Mouse (Mus musculus): ENCODE data around the gene Runx3. TPM values are rescaled to one million over a fixed set of nuclear protein-coding genes. Genes with fewer than 3 reads are reported as not detected.

Gene Runx3
- polyA plus RNA-seq, 1 experiment from 2014 or later, result 0.54 TPM

DNA sequence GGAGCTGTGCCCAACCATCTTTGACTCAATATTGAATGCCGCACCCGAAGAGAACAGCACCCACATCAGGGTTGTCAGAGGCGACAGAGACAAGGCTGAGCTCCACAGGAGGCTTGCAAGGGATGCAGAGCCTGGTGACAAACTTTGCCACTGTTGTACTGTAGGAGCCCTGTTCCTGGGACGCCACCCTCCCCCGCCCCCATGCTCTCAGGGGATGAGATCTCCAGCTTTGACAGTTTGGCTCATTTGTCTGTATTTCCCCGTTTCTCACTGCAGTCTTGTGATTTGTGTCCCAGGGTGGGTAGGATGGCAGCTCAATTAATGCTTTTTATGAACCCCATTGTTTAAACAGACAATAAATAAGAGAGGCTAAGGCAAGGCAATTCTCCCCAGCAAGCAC is 14.9 kb downstream of the Runx3 start:
- peaks cover 22% of the 10 kb centered on the region for H3K27me3 ChIP-seq (ENCODE audit: control insufficient read depth, insufficient read depth, low read length)
- H3K4me3 ChIP-seq (replicated peaks; ENCODE audit: low read length), result no peak overlapping the region
- H3K4me1 ChIP-seq (ENCODE audit: control insufficient read depth, insufficient read depth, low read length), result no peaks in the 10 kb centered on the region
- no peaks in the 10 kb centered on the region for H3K36me3 ChIP-seq (ENCODE audit: control insufficient read depth, insufficient read depth, low read length)
- no peak overlapping the region for H3K27ac ChIP-seq (ENCODE audit: low read length)
- no peak overlapping the region for H3K9ac ChIP-seq (ENCODE audit: low read length)
- WGBS, result 72% methylated on average over 6 of the region's 6 CpGs
- no peaks in the 10 kb centered on the region for H3K9me3 ChIP-seq (replicated peaks; ENCODE audit: control insufficient read depth, low read length)
- no peak for ATAC-seq (ENCODE audit: insufficient read depth, low FRiP score)
- H3K4me2 ChIP-seq (ENCODE audit: low read depth, low read length), result no peak overlapping the region

- Histone ChIP-seq H3K9ac (ENCODE audit: low read length) (no peak overlapping the region; the same call in 1 of the 2 replicates), H3K36me3 (ENCODE audit: control insufficient read depth, insufficient read depth, low read length) (no peaks in the 10 kb centered on the region), H3K27me3 (ENCODE audit: control insufficient read depth, insufficient read depth, low read length) (peaks cover 30% of the 10 kb centered on the region), H3K9me3 (replicated peaks; ENCODE audit: control insufficient read depth, low read length) (no peaks in the 10 kb centered on the region), H3K4me3 (replicated peaks; ENCODE audit: low read length) (no peak overlapping the region), H3K4me1 (ENCODE audit: control insufficient read depth, insufficient read depth, low read length) (peaks cover 4% of the 10 kb centered on the region; the same call in 1 of the 2 replicates), H3K27ac (ENCODE audit: low read length) (no peak overlapping the region), H3K4me2 (ENCODE audit: low read depth, low read length) (no peak overlapping the region)
- no peak for ATAC-seq (ENCODE audit: insufficient read depth, low FRiP score)
- 64% methylated on average over 8 of the region's 8 CpGs for WGBS
Observed at GRCm38 (mm10) chr4:135136202-135136601, 15.8 kb downstream of the Runx3 start.

DNA sequence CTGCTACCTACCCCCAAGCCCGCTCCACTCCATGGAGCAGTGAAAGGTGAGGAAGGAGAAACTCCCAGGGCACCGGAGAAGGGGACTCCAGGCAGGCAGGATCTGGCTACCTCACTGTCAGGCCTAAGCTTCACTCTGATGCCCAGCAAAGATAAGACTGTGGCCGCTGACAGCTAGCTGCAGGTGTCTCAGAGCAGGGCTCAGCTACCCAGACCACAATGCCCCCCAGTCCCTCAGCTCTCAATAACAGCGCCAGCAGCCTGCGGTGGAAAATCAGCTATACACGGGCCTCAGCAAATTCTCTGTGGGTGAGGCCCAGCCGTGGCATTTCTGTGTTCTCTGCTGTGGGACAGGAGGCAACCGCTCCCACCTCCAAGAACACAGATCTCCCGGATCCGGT is 16.2 kb downstream of the Runx3 start:
- no peak overlapping the region for H3K27ac ChIP-seq (ENCODE audit: low read length)
- H3K27me3 ChIP-seq (ENCODE audit: control insufficient read depth, insufficient read depth, low read length), result peaks cover 34% of the 10 kb centered on the region
- 63% methylated on average over 10 of the region's 10 CpGs for WGBS
- H3K4me1 ChIP-seq (ENCODE audit: control insufficient read depth, insufficient read depth, low read length), result peaks cover 4% of the 10 kb centered on the region; the same call in 1 of the 2 replicates
- H3K9me3 ChIP-seq (replicated peaks; ENCODE audit: control insufficient read depth, low read length), result no peaks in the 10 kb centered on the region
- no peak for ATAC-seq (ENCODE audit: insufficient read depth, low FRiP score)
- no peak overlapping the region for H3K9ac ChIP-seq (ENCODE audit: low read length)
- no peak overlapping the region for H3K4me3 ChIP-seq (replicated peaks; ENCODE audit: low read length)
- no peak overlapping the region for H3K4me2 ChIP-seq (ENCODE audit: low read depth, low read length)
- no peaks in the 10 kb centered on the region for H3K36me3 ChIP-seq (ENCODE audit: control insufficient read depth, insufficient read depth, low read length)

DNA sequence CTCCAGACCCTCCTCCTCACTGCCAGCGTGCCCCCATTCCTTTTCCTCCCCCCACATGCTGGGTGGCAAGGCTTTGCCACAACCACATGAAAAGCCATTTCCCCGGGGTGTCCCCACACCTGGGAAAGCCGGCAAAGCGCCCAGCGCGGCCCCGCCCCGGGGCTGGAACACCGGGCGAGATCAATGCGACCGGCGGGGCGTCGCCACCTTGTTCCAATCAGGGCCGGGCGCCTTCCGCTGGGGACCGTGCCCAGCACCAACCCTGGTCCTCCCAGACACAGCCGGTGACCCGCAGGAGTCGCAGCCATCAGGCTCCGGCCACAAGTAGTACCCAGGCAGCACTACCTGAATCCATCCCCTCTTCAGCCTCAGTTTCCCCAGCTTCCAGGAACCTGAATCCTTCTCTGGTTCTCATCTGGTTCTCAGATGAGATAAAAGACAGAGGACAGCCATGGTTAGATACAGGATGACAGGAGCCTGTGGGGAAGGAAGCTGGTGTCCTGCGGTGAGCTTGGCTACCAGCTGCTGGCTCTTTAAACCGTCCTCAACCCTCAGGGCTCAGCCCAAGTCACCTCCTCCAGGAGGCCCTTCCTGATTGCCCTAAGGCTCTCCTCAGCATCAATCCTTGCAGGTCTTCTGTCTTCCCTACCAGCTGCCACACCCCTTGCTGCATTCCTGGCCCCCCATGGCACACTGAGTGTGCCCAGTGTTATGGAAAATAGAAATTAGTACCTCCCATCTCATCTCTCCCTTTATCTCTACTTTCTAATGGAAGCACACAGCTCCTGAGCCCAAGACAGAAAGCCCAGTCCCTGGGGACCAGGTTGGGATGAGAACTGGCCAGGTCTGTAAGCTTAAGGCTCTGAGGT is 20.4 kb downstream of the Runx3 start:
- Histone ChIP-seq H3K4me3 (replicated peaks; ENCODE audit: low read length) (no peak overlapping the region; the same call in 1 of the 2 replicates), H3K4me2 (ENCODE audit: low read depth, low read length) (peak overlapping the region; percentile 30; the same call in 1 of the 2 replicates), H3K27ac (ENCODE audit: low read length) (no peak overlapping the region), H3K27me3 (ENCODE audit: control insufficient read depth, insufficient read depth, low read length) (peaks cover 47% of the 10 kb centered on the region), H3K9me3 (replicated peaks; ENCODE audit: control insufficient read depth, low read length) (no peaks in the 10 kb centered on the region), H3K9ac (ENCODE audit: low read length) (peak overlapping the region; percentile 41), H3K4me1 (ENCODE audit: control insufficient read depth, insufficient read depth, low read length) (peaks cover 4% of the 10 kb centered on the region; the same call in 1 of the 2 replicates), H3K36me3 (ENCODE audit: control insufficient read depth, insufficient read depth, low read length) (no peaks in the 10 kb centered on the region)
- ATAC-seq (ENCODE audit: insufficient read depth, low FRiP score), result no peak
- 3% methylated on average over 25 of the region's 25 CpGs for WGBS

DNA sequence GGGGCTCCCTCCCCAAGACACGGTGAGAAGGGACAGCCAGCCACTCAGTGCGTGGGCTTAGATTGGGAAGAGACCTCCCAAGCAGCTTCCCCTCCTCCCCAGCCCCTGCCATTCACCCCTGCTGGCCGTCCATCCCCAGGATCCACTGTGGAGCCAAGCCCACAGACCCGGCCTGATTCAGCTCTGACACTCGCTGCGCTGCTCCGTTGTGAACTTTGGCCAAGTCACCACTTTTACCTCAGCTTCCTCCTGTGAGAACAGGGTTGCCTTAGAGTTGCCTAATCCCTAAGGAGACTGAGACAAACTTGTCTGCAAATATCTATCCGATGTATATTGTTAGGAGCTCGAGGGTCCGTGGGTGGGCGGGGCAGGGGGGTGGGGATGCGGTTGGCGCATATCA is 21.3 kb downstream of the Runx3 start:
- Histone ChIP-seq H3K9me3 (replicated peaks; ENCODE audit: control insufficient read depth, low read length) (no peaks in the 10 kb centered on the region), H3K9ac (ENCODE audit: low read length) (no peak overlapping the region), H3K27me3 (ENCODE audit: control insufficient read depth, insufficient read depth, low read length) (peaks cover 50% of the 10 kb centered on the region), H3K4me1 (ENCODE audit: control insufficient read depth, insufficient read depth, low read length) (peaks cover 8% of the 10 kb centered on the region; the same call in 1 of the 2 replicates), H3K4me3 (replicated peaks; ENCODE audit: low read length) (no peak overlapping the region), H3K27ac (ENCODE audit: low read length) (no peak overlapping the region), H3K36me3 (ENCODE audit: control insufficient read depth, insufficient read depth, low read length) (no peaks in the 10 kb centered on the region), H3K4me2 (ENCODE audit: low read depth, low read length) (no peak overlapping the region)
- 4% methylated on average over 13 of the region's 13 CpGs for WGBS
- ATAC-seq (ENCODE audit: insufficient read depth, low FRiP score), result no peak

DNA sequence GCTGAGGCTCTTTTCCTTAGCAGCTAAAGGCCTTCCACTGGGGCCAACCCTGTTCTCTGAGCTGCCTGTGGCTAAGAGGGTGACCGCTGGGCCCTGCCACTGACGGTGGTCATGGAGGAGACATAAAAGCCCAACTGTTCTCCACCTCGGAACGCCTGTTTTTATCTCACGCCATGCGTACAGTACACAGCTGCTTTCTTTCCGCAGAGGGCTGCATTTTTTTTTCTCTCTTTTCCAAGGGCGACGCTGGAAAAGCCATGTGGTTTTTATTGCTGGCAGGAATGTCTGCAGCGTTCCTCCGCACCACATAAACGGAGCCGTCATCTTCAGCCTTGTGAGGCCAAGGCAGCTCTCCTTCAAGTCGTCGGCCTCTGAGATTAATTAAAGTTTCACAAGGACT is 26.3 kb downstream of the Runx3 start:
- H3K27me3 ChIP-seq (ENCODE audit: control insufficient read depth, insufficient read depth, low read length), result peaks cover 59% of the 10 kb centered on the region
- H3K27ac ChIP-seq (ENCODE audit: low read length), result no peak overlapping the region
- no peak overlapping the region for H3K4me3 ChIP-seq (replicated peaks; ENCODE audit: low read length)
- H3K9ac ChIP-seq (ENCODE audit: low read length), result no peak overlapping the region
- H3K4me2 ChIP-seq (ENCODE audit: low read depth, low read length), result no peak overlapping the region
- 0 out of 2 replicates have a peak, but pooled peaks cover 8% of the 10 kb centered on the region for H3K4me1 ChIP-seq (ENCODE audit: control insufficient read depth, insufficient read depth, low read length)
- no peaks in the 10 kb centered on the region for H3K9me3 ChIP-seq (replicated peaks; ENCODE audit: control insufficient read depth, low read length)
- H3K36me3 ChIP-seq (ENCODE audit: control insufficient read depth, insufficient read depth, low read length), result no peaks in the 10 kb centered on the region
- no peak for ATAC-seq (ENCODE audit: insufficient read depth, low FRiP score)
- 14% methylated on average over 15 of the region's 15 CpGs for WGBS

DNA sequence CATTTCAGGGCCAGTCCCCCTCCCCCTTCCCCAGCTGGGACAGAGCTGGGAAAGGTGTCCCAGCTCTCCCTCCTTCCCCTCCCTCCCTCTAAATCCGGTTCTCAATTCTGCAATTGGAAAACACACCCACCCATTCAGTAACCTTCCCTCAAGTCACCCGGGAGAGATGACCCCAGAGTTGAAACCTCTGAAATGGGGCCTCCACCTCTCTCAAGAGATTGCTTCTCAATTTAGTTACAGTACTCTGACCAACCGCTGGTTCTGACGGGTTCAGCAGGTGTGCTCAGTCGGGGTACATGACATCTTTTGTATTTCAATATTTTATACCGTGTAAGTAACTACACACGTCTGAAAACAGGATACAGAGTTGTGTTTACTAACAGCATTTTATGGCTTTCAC is 28.2 kb downstream of the Runx3 start:
- ATAC-seq (ENCODE audit: insufficient read depth, low FRiP score), result no peak

GRCm38 (mm10) chr4:135150031-135150801 is 29.8 kb downstream of the Runx3 start:
- Histone ChIP-seq H3K27me3 (ENCODE audit: control insufficient read depth, insufficient read depth, low read length) (peaks cover 85% of the 10 kb centered on the region), H3K4me3 (replicated peaks; ENCODE audit: low read length) (no peak overlapping the region), H3K9me3 (replicated peaks; ENCODE audit: control insufficient read depth, low read length) (no peaks in the 10 kb centered on the region), H3K36me3 (ENCODE audit: control insufficient read depth, insufficient read depth, low read length) (no peaks in the 10 kb centered on the region), H3K4me1 (ENCODE audit: control insufficient read depth, insufficient read depth, low read length) (peaks cover 17% of the 10 kb centered on the region; the same call in 1 of the 2 replicates), H3K4me2 (ENCODE audit: low read depth, low read length) (no peak overlapping the region), H3K27ac (ENCODE audit: low read length) (no peak overlapping the region), H3K9ac (ENCODE audit: low read length) (no peak overlapping the region)
- 5% methylated on average over 32 of the region's 32 CpGs for WGBS
- peak; percentile 11; the same call in 1 of the 2 replicates for ATAC-seq (ENCODE audit: insufficient read depth, low FRiP score)

More for the DNA sequence above, 28.2 kb downstream of the Runx3 start:
- Histone ChIP-seq H3K9me3 (replicated peaks; ENCODE audit: control insufficient read depth, low read length) (no peaks in the 10 kb centered on the region), H3K27ac (ENCODE audit: low read length) (no peak overlapping the region), H3K36me3 (ENCODE audit: control insufficient read depth, insufficient read depth, low read length) (no peaks in the 10 kb centered on the region), H3K4me1 (ENCODE audit: control insufficient read depth, insufficient read depth, low read length) (peaks cover 17% of the 10 kb centered on the region; the same call in 1 of the 2 replicates), H3K4me2 (ENCODE audit: low read depth, low read length) (no peak overlapping the region), H3K9ac (ENCODE audit: low read length) (no peak overlapping the region), H3K27me3 (ENCODE audit: control insufficient read depth, insufficient read depth, low read length) (peaks cover 71% of the 10 kb centered on the region), H3K4me3 (replicated peaks; ENCODE audit: low read length) (no peak overlapping the region)
- 11% methylated on average over 7 of the region's 7 CpGs for WGBS

Measured in stomach, embryonic 16.5 days (tissue).